Mouse (Mus musculus) brain, embryonic 14.5 days (tissue): ENCODE data around the gene Meioc.

Experiments
- CTCF ChIP-seq: fragments of 200-500 bp; IDR thresholded peaks from 2 replicates; pipeline ENCODE4 v1.5.1; 2012; ENCODE audit warnings: inconsistent platforms, mild to moderate bottlenecking, moderate library complexity, borderline replicate concordance; ENCODE audit not compliant: insufficient read depth, insufficient read length; ENCODE audit errors: extremely low read depth
- POLR2A ChIP-seq: fragments of 200-500 bp; IDR thresholded peaks from 2 replicates; pipeline ENCODE4 v1.6.1; 2012; ENCODE audit warnings: mild to moderate bottlenecking, inconsistent platforms, borderline replicate concordance; ENCODE audit not compliant: poor library complexity, insufficient read depth, insufficient read length, severe bottlenecking; ENCODE audit errors: extremely low read depth

GRCm38 (mm10) chr11:102624888-102625407 is 38.6 kb upstream of the Meioc start:
- TF ChIP-seq CTCF = no peak
- no peak for TF ChIP-seq POLR2A
